Mouse (Mus musculus) gastrocnemius, postnatal 10 days (tissue): ENCODE measurements at regions not wholly inside any gene's neighbourhood (a gene's known extent, or its start where the extent isn't known, plus 50 kb on each side); places are given as distances from the start of the nearest gene placed in this dataset.
"Not testable (repeated sequence)": the region's sequence is repeated elsewhere in the genome, so short reads cannot be mapped to it uniquely, and the experiment has no call there.

Experiments used
- DNase-seq: peaks from one replicate; pipeline ENCODE4 v3.0.0; 2021; ENCODE audit warnings: mixed read lengths

DNA sequence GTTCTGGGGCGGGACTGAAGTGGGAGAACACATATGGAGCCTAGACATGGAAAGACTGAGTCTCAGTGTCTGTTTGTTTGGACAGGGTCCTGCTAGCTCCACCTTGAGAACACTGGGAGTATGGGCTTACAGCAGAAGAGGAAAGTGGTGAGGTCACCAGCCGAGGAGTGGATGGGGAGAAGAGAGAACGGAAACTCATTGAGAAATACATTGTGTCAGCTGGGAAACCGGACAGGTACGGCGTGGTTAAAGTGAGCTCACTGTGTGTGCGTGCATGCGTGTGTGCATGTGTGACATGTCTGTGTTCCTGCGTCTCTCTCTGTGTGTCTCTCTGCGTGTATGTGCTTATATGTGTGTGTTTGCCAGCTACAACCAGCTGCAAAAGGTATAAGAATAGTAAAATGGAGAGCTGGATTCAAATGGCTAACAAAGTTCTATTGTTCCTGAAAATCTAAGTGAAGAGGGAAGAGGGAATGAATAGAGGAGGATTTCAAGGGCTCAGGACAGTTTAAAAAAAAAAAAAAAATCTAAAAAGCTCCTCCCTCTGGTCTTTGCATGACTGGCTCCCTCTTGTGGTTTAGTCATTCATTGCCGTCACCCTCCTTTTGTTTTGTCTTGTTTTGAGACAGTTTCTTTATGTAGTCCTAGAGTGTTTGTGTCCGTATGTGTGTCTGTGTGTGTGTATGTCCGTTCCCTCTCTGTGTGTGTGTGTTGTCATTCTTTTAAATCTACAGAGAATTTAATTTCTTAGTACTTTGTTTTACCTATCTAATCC is 52.0 kb upstream of the Ak4 start:
- peak; percentile 31 for DNase-seq

DNA sequence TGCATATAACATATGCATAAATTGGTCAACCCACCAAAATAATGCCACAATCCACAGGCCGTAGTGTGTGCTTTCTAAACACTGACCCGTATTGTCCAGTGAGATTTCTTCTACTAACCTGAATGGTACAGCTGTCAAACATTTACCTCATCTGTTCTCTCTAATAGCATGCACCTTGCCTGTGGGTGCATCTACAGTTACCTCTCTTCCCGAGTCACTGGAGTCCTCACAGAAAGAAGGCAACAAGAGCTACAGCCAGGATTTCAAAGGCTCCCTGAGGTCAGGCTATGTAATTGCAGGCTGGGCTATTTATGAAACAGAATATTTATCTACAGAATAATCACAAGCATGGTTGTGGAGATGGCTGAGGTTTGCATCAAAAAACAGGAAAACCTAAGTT is 53.8 kb upstream of the Ak4 start:
- no peak for DNase-seq

DNA sequence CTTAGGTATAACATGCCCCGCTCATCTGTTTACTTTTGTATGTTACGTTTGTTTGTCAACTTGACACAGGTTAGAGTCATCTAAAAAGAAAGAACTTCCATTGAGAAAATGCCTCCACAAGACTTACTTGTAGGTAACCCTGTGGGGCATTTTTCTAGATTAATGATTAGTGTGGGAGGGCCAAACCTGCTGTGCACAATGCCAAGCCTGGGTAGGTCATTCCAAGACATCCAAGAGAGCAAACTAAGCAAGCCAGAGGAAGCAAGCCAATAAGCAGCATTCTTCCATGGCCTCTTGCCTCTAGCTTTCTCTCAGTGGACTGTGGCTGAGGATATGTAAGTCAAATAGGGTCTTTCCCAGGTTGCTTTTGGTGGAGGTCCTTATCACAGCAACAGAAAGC is 54.4 kb upstream of the Ak4 start:
- DNase-seq = no peak

DNA sequence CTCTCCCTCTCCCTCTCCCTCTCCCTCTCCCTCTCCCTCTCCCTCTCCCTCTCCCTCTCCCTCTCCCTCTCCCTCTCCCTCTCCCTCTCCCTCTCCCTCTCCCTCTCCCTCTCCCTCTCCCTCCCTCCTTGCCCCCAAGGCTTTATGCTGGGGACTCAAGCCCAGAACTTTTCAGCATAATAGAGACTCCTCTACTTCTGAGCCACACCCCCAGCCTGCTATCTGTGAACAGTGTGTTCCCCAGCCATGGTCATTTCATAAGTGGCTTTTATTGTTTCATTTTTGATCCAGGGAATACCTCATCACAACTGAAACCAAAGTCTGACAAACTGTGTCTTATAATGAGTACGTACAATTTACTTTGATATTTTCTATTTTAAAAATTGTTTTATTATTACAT is 55.8 kb upstream of the Ak4 start:
- not testable (repeated sequence) for DNase-seq

DNA sequence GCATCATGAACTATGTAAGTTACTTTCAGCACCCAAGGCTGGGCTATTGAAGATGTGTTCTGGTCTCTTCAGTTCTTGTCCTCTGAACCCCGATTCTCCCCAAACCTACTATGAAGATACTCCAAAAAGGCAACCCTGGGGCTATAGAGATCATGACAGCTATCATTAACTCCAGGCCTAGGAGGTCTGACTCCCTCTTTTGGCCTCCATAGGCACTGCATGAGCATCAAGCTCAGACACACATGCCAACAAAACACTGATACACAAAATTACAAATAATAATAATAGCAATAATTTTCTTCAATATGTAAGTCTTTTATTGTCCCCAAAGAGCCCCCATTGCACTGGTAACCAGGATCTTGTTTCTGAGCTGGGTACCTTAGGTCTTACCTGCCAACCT is 57.3 kb upstream of the Ak4 start:
- DNase-seq = no peak

DNA sequence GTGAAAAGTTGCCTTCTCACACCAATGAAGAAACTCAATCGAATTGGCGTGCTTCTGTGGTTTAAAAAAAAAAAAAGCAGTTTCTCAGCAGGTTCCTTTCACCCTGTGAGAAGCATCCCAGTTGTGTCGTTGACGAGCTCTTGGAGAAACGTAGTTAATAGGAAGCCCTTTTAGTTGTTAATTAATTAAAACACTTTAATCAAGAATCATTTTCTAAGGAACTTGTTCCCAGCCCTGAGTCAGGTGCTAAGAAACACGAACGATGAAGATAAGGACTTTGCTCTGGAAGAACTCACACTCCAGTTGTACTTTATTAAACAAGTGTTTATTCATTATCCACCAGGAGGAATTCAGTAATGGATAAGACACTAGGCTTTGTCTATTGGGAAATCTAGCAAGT is 58.8 kb upstream of the Ak4 start:
- no peak for DNase-seq

DNA sequence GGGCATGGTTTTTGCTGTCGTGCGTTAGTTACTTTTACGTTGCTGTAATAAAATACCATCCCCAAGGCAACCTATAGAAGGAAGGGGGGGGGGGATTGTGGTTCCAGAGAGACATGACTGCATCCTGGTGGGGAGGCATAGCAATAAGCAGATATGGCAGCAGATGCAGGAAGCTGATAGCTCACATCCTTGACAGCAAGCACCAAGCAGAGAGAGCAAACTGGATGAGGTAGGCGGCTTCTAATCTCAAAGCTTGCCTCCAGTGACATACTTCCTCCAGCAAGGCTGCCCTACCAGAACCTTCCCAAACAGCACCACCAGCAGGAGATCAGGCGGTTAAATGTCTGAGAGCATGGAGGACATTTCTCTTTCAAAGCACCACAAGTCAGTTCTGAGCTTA is 60.0 kb upstream of the Ak4 start:
- DNase-seq = no peak

DNA sequence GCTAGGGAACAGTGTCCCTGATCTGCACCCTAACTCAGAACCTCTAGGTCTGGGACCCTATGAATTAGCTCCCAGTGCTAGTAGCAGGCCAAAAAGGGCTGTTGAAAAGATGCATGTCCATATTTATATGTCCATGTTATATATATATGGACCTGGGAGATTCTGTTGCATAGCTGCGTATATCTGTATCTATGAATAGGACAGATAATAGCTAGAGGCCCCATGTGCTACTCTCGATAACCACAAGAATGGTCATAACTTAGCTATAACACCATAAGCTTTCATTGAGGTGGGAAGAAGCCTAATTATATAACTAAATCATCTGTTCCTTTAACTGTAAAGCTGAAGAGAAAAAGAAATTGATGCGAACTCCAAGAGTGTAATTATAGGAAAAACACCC is 60.6 kb upstream of the Ak4 start:
- no peak for DNase-seq

DNA sequence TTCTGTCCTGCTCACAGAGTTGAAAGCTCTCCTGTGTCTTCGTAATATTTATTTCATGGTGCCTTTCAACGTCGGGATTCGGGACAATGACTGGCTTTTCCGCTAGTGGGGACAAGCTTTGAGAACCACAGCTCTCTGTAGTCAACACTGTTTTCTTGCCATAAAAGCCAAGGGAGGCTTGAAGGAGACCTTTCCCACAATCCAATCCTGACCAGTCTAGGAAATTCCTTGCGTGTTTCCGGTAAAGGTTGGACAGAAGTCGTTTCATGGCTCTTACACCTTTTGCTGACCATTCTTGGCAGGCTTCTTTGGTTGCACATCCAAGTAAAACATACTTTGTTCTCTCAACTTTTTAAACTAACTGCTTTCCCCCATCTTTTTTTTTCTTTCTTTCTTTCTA is 61.2 kb upstream of the Ak4 start:
- DNase-seq = no peak

DNA sequence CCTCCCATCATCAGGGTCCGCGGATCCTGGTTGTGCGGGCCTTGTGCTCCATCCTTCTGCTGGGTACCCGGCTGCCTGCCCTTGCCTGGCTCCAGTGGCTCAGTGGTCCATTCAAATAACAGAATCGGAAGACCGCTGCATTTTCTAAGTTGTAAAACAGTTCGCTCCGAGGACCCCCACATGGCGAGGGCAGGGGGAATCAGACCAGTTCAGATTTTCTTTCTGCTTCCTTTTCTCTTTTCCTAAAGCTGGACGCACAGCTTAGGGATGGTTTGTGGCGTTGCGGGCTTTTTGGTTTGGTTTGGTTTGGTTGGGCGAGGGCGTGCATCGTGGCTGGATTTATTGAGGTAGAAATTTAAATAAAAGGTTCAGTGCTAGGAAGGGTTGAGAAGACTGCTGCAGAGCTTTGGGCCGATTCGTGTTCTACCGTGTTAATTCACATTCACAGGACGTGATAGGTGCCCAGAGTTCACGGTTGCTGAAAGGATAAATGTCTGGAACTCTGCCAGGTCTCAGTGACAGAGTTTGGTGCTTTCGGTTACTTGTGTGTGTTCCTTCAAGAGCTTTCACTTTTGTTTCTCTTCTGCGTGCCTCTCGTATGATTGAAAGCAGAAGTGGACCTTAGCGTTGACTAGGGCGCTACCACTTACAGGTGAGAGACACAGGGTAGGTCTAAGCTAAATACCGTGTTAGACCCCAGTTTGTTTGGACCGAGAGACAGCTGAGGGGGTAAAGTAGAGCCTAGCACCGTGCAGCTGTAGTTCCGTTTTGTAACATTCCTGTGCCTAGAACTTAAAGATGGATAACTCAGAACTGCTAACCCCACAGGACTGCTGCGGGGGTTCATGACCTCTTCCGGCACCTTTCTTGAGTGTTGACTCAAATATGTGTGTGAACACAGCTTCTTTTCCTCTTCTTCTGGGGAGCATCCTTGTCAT is 61.9 kb upstream of the Ak4 start:
- DNase-seq = peak; percentile 64

DNA sequence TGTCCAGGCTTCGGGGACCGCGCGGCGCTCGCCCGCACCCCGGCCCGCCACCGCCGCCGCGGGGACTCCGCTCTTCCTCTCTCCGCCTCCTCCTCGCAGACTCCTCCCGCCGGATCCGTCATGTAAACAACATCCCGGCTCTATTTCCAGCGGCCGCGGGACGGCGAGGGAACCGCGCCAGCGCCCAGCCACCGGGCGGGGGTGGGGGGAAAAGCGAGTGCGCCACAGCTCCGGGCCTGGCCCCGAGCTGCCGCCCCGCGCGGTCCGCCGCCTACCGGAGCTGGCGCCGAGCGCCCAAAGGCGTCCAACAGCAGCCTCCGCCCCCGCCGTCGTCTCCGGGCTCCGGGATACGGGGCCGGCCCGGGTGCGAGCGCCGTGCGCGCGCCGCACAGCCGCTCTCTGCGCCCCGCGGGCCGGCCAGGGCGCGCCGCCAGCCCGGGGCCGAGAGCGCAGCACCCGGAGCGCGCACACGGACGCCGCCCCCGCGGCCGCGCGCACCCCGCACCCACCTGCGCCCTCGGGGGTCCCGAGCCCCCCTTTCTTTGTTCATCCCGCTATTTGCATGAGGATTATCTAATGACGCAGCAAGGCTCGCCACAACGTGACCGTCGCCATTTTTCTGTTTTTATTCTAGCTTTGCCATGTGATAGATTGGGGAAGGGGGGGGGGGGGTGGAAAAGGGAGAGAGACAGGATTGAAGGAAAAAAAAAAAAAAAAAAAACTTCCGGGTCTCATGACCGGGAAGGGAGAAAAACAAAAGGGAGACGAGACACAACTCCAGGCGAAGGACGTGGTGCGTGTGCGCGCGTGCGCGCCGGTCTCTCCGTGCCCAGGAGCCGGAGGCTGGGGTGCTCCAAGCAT is 62.8 kb upstream of the Ak4 start:
- DNase-seq = peak; percentile 90

DNA sequence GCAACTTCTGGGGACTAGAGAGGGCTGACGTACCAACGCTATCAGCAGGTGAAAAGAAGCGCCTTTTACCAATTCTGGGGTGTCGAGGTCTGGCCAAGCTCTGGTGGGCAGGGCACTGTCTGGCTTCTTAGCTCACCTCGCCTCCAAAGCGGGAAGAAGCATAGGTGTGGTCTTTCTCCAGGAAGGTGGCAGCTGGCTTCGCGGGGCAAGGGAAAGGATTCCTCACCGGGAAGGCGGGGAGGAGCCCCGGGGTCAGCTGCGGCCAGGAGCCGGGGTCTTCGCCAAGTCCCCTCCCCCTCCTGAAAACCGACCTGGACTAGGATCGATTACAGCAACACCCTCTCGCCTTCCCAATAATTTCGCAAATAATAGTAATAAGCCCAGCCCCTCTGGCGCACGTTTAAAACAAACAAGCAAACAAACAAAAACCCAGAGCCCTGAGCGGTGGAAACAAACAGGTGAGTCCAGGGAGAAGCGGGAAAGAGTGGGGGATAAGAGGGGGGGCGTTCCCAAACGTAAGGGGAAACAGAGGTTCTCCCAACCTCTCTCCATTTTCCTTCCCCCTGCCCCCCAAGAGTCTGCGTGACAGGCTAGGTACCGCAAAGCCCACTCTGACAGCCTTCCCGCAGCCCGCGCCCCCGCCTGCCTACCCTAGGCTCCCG is 63.5 kb upstream of the Ak4 start:
- DNase-seq = peak; percentile 71

DNA sequence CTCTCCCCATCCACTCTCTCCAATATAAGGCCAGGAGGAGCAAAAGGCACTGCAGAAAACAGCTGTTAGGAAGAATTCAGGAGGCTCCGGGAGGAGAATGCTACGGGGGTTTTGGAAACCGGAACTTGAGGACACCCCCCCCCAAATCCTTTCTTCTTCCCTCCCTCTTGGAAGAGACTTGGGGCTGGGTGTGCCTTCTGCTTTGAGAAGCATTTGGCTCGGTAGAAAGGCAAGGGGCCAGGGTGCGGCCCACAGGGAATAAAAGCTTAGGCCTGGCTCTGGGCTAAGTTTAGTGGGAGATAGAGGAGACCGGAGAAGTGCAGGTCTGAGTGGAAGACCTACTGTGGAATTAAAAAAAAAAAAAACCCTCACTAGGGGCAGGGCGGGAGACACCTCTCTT is 64.1 kb upstream of the Ak4 start:
- DNase-seq = peak; percentile 78

DNA sequence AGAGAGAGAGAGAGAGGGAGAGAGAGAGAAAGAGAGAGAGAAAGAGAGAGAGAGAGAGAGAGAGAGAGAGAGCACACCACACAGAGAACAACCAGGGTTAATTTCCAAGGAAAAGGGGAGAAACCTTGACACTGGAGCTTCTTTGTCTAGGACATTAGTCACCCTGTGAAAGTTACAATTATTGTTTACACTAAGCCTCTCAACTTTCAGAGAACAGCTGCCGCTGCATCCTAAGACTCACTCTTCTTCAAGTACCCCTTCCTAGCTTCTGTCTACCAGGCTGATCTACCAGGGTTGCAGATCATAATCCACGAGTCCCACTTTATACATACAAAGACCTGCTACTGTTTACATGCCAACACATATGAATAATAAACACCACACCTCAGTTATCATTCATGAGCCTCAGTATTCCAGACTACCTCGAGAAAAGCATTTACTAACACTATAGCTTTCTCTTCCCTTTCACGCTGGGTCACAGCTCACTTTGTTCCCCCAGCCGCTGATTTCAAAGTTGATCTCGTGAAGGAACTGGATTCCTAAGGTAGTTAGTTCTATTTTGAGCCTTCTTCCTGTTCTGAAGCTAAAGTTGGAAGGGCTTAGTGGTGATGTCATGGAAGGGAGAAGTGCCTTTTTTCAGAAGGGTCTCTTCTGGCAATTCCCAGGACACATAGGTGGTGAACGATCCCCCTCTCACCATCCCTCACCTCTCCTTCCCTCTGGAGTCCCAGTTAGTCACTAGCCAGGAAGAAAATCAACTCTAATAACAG is 64.8 kb upstream of the Ak4 start:
- DNase-seq = no peak

DNA sequence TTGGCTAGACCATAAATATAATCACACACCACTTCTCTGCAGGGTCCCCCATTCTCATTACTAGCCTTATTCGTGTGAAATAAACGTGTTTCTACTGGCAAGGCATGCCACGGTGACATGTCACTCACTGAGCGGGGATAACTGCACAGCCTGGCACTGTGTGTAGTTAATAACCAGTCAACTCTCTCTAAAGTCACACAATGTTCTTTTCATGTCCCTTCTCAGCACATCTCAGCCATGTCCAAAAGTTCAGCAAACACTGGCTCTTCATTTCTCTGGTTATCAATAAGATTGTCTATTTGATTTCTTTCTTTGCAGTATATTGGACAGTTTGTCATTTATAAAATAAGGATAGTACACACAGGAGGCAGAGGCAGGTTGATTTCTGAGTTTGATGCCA is 66.9 kb upstream of the Ak4 start:
- no peak for DNase-seq

DNA sequence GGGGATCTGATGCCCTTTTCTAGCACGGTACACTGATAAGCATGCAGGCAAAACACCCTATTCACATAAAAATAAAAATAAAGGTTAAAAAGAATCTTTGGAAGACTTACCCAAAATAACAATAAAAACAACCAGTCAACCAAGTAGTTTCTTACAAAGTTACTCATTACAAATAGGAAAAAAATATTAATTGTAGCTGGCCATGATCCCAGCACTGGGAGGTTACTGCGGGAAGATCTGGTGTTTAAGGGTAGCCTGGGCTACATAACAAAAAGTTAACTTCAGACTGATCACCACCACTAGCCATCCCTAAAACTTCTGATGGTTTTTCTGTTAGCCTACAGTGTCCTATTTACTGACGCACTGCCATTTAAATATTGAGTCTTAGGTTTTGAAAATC is 67.4 kb upstream of the Ak4 start:
- no peak for DNase-seq

DNA sequence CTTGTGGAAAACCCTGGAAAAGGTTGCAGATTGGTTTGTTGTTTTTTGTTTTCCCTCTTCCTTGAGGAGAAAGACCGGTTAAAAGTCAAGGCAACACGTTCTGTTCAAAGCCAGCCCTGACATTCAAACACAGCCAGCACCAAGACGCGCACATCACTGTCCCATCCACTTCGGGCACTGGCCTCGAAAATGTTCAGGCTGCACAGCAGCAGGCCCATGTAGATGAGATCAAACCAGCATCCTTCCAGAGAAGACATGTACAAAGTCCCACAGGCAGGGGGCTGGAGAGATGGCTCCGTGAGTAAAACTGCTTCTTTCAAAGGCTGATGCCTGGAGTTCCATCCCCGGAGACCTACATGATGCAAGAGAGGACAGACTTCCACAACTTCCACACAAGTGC is 68.4 kb upstream of the Ak4 start:
- DNase-seq = no peak

DNA sequence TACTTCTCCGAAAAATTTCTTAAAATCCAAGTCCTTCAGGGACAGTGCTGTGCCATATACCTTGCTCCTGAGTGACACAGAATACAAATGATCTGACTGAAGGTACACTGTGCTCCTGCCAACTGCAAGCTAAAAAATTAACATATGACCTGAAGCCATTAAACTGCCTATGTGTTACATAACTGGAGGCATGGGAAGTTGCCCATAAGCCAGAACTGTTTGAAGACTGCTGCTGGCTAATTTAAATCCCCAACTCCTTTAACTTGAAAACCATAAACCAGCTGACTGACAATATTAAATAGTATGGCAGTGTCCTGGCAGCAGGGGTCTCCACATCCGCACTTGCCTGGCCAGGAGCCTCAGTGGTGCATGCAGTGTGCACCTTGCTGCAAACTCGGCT is 68.9 kb upstream of the Ak4 start:
- no peak for DNase-seq

DNA sequence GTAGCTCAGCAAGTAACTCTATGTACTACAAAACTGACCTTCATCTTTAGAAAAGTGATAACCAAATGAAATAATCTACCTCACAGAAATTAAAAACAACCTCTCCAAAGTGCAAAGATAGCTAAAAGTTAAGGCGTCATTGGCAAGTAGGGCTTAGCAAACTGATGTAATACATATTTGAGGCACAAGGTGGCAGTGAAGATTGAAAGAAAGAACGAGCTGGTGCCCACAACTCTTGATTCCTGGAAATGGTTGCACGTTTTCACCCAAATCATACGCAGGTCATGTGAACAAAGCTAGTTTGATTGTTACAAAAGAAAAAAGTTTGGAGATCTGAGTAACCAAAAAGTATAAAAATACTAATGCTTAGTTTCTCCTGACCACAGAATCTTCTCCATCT is 69.7 kb upstream of the Ak4 start:
- DNase-seq = peak; percentile 25

DNA sequence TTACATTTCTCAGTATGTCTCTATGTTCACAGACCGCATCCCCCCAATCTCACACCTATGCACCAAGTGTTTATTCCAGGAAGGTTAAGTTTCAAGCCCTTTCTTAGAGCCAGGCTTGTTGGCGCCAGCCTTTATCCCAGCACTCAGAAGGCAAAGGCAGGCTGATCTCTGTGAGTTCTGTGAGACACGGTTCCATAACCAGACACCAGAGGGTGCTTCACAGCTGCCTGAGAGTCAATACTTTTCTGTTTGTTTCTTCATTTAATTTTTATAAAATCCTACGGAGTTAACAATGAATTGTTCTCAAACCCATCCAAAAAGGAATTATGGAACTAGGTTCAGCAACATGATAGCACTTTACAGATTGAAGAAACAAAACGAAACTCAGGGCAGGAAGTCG is 71.8 kb upstream of the Ak4 start:
- DNase-seq = no peak

DNA sequence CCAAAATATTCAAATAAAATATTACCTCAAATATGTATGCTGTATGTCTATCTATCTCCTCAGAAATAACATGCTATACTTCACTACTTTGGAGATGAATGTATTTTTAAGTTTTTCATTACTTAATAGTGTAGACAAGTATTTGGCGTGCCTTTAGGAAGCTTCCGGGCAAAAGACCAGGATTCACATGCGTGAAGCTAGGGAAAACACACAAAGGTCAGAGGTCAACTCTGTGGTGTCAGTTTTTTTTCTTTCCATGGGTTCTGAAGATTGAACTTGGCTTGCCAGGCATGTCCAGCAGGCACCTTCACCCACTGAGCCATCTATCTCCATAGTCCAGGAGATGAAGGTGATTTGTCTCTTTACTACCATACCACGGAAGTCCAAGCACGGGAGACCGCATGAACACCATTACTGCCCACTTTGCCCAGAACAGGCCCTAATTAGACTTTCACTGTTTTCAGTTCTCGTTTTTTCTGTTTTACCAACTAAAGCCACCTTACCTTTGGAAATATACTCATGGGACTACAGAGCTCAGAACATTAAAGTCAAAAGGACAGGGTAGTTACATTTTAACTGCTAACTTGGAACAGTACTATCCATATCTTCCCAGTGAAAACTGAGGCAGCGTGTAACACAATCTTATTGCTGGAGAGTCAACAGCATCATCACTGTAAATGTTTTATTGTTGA is 76.9 kb upstream of the Ak4 start:
- DNase-seq = no peak
